Comparison of ENCODE assay signal across 24 mouse cellular contexts in the genomic region with DNA sequence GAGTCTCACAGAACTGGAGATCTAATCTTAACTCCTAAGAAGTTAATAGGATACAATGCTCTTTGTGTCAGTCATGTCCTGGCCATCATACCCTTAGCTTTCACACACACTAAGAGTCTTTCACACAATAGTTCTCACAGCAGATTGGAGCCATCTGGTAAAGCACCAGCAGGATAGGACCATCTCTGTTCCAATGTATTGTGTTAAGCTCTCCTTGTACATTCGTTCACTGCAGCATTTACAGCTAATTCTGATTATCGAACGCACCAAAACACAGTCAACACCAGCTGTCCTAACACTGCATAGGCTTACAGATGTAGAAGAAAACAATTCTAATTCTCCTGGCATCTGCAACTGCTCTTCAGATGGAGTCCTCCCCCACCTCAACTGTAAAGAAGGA. TPM values are rescaled to one million over a fixed set of nuclear protein-coding genes. Genes with fewer than 3 reads are reported as not detected.
DNase-seq lines count a peak whose midpoint lies in the region; ATAC-seq lines count a peak whose summit lies in the region.
"Had no signal": no experiment of that assay in that cellular context is flagged by ENCODE, and none has a peak within 500 bp of the region (broad histone marks: within the 10 kb centered on the region; RNA-seq: fewer than 3 reads in every experiment).

No protein-coding gene starts in this region.

- H3K36me3 ChIP-seq in forebrain, embryonic 11.5 days (ENCODE audit: control insufficient read depth, insufficient read depth, low read length) = peaks cover 10% of the 10 kb centered on the region; the same call in 1 of the 2 replicates

- H3K4me1 ChIP-seq in forebrain, embryonic 11.5 days (replicated peaks; ENCODE audit: control insufficient read depth, insufficient read depth, low read length) = no peaks in the 10 kb centered on the region
- H3K4me1 ChIP-seq: forebrain, embryonic 10.5 days; heart, embryonic 10.5 days; hindbrain, embryonic 15.5 days had no signal

- 95% methylated on average over 3 of the region's 3 CpGs for WGBS in forebrain, embryonic 11.5 days

- H3K9ac ChIP-seq in forebrain, embryonic 11.5 days (ENCODE audit: low read length) = no peak overlapping the region
- H3K9ac ChIP-seq: forebrain, postnatal 0 days; heart, embryonic 13.5 days; hindbrain, embryonic 15.5 days had no signal

- no peak for ATAC-seq in forebrain, embryonic 11.5 days (replicated peaks; ENCODE audit: low FRiP score)
- ATAC-seq: activated CD4-positive, CD25-positive, alpha-beta regulatory T cell, adult 4 months; forebrain, embryonic 14.5 days; forebrain, postnatal 0 days had no signal

- H3K4me2 ChIP-seq in forebrain, embryonic 11.5 days (ENCODE audit: low read depth, low read length, severe bottlenecking) = no peak overlapping the region
- H3K4me2 ChIP-seq: heart, embryonic 13.5 days; hindbrain, embryonic 15.5 days had no signal

- no peak overlapping the region for H3K27ac ChIP-seq in forebrain, embryonic 11.5 days (ENCODE audit: low read depth, low read length)
- H3K27ac ChIP-seq: forebrain, embryonic 10.5 days; gastrocnemius, adult 2 months; heart, embryonic 10.5 days; heart, embryonic 13.5 days; hindbrain, embryonic 15.5 days had no signal

- peak; percentile 28 for DNase-seq in heart, adult 11 months
- DNase-seq in heart, adult 9 months (ENCODE audit: low spot score in 2 of 2) = no peak
- peak; percentile 22 for DNase-seq in retina, postnatal 1 day
- no peak for DNase-seq in retina, embryonic 14.5 days (ENCODE audit: low spot score)
- peak; percentile 12 to 62 for DNase-seq in layer of hippocampus, postnatal 14 days (ENCODE audit: low spot score in 2 of 2)
- no peak for DNase-seq in spleen, postnatal 36 days (ENCODE audit: low spot score in 2 of 2)
- DNase-seq in forebrain, embryonic 11.5 days (ENCODE audit: low spot score) = no peak
- DNase-seq: adrenal gland, adult 8-10 months; adrenal gland, postnatal 25 days; cerebellum, adult 11-12 months; cerebellum, adult 8-10 months; cerebellum, postnatal 10 days; forebrain, postnatal 0 days; gastrocnemius, adult 2 months; gastrocnemius, postnatal 14 days; heart, adult 18-20 months; heart, postnatal 14 days; heart, postnatal 4 days had no signal

- H3K9me3 ChIP-seq in forebrain, embryonic 11.5 days (ENCODE audit: control insufficient read depth, low read length) = no peaks in the 10 kb centered on the region
- H3K9me3 ChIP-seq: forebrain, embryonic 10.5 days; heart, embryonic 10.5 days; heart, embryonic 13.5 days; hindbrain, embryonic 15.5 days had no signal

- H3K4me3 ChIP-seq in forebrain, embryonic 11.5 days (ENCODE audit: low read depth, low read length) = no peak overlapping the region
- H3K4me3 ChIP-seq: forebrain, embryonic 10.5 days; gastrocnemius, adult 2 months; heart, embryonic 10.5 days; heart, embryonic 13.5 days; hindbrain, embryonic 15.5 days had no signal

- H3K27me3 ChIP-seq in forebrain, embryonic 11.5 days (ENCODE audit: control insufficient read depth, insufficient read depth, low read length) = no peaks in the 10 kb centered on the region
- H3K27me3 ChIP-seq: heart, embryonic 13.5 days; hindbrain, embryonic 15.5 days had no signal

RNA-seq across cellular contexts. Expression of a gene that starts 10.5 kb away (rescaled TPM):
- 10 to 100 TPM; 80.3 to 82.6 TPM for total RNA-seq in layer of hippocampus, postnatal 14 days (2021)
- 45.8 and 48.1 TPM in 2 replicates for polyA plus RNA-seq in forebrain, embryonic 11.5 days (2014; fragmentation: Nextera tagmentation; extraction: Ambion mirVana)

RNA-seq across cellular contexts. Expression of a gene that starts 32.2 kb away (rescaled TPM):
- total RNA-seq in layer of hippocampus, postnatal 14 days (2021) = 10 to 100 TPM in 1 of 2 experiments, 1 to 10 TPM in 1; 7.9 to 10.4 TPM
- polyA plus RNA-seq in forebrain, embryonic 11.5 days (2014; fragmentation: Nextera tagmentation; extraction: Ambion mirVana) = 25.0 and 27.4 TPM in 2 replicates

RNA-seq across cellular contexts. Expression of a gene that starts 52.5 kb away (rescaled TPM):
- total RNA-seq in layer of hippocampus, postnatal 14 days (2021) = 10 to 100 TPM; 23.0 to 26.0 TPM
- polyA plus RNA-seq in forebrain, embryonic 11.5 days (2014; fragmentation: Nextera tagmentation; extraction: Ambion mirVana) = 17.9 and 20.3 TPM in 2 replicates

Comparison
In these comparisons a context has a peak if more than half of its experiments do, and no peak if none do; other contexts are left out.
1. DNase-seq: peak in heart, adult 11 months (single experiment), retina, postnatal 1 day (single experiment) and layer of hippocampus, postnatal 14 days (2 of 2); none in heart, adult 9 months (0 of 2), retina, embryonic 14.5 days (single experiment), spleen, postnatal 36 days (0 of 2) and forebrain, embryonic 11.5 days (single experiment).